Mouse (Mus musculus): ENCODE measurements around the gene Rdh16f2.
"Not testable (repeated sequence)": the region's sequence is repeated elsewhere in the genome, so short reads cannot be mapped to it uniquely, and the experiment has no call there.

- not testable (repeated sequence) for TF ChIP-seq POLR2A (IDR thresholded peaks at IDR 0.05; ENCODE audit: borderline replicate concordance, insufficient read depth, low read length); CTCF (IDR thresholded peaks at IDR 0.05; ENCODE audit: borderline replicate concordance, insufficient read depth, low read depth, low read length)
Observed at GRCm38 (mm10) chr10:127845945-127846344, 20.3 kb upstream of the Rdh16f2 start.

All from cerebellum, adult 2 months (tissue).